8 mouse cellular contexts compared by ENCODE assay signal in the genomic region with DNA sequence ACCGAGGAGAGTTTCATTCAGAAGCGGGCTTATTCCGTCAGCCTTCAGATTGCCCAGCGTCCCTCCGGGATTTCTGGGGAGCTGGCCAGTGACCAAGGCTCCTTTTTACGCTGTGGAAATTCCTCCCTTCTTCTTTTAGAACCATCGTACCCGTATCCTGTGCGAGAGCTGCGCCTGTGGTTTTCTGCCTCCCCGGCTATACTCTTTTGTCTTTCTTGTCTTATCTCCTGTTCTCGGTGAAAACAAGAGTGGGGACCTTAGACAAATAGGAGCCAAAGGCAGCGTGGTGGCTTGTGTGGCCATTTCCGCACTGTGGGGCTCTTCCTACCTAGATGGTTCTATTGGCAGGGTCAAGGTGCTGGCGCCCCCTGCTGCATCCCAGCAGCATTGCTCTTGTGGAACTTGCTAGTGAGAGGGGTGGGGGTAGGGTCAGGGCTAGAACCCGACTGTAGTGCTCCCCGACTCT.
A peak's percentile ranks its signal among the peaks of the same experiment; 100 is the strongest.
DNase-seq lines count a peak whose midpoint lies in the region; ATAC-seq lines count a peak whose summit lies in the region.

No protein-coding gene starts in this region.

- 10% methylated on average over 17 of the region's 17 CpGs for WGBS in heart, embryonic 14.5 days
- WGBS in liver, embryonic 13.5 days (ENCODE audit: insufficient replicate concordance) = 14% methylated on average over 17 of the region's 17 CpGs
- 27% methylated on average over 17 of the region's 17 CpGs for WGBS in stomach, embryonic 15.5 days

- peaks cover 3 to 8% of the 10 kb centered on the region in 2 experiments; a peak in 2 of 4 replicates for H3K4me1 ChIP-seq in heart, embryonic 14.5 days (ENCODE audit: control insufficient read depth in 2 of 2, insufficient read depth in 2 of 2, low read length in 2 of 2)
- peaks cover 18% of the 10 kb centered on the region for H3K4me1 ChIP-seq in liver, embryonic 13.5 days (replicated peaks)
- no peaks in the 10 kb centered on the region for H3K4me1 ChIP-seq in stomach, embryonic 15.5 days

- peak; percentile 60 for DNase-seq in c-Kit-negative CD71-positive TER-119-positive erythroid progenitor cells, embryonic 14.5 days (ENCODE audit: low read depth, low spot score)
- peak; percentile 54 for DNase-seq in fibroblast of lung, adult 2 months (ENCODE audit: low read depth)
- DNase-seq in kidney, postnatal 10 days = peak; percentile 89
- DNase-seq in liver, embryonic 13.5 days = peak; percentile 73
- DNase-seq in neural tube, embryonic 10.5 days (ENCODE audit: extremely low spot score, low spot score) = peak; percentile 85

- peak overlapping the region; percentile 73 for H3K4me2 ChIP-seq in heart, embryonic 14.5 days (ENCODE audit: low read length)
- peak overlapping the region; percentile 64 for H3K4me2 ChIP-seq in liver, embryonic 13.5 days
- peak overlapping the region; percentile 54 for H3K4me2 ChIP-seq in stomach, embryonic 15.5 days

- H3K9me3 ChIP-seq in heart, embryonic 14.5 days (ENCODE audit: control insufficient read depth, low read length) = no peaks in the 10 kb centered on the region
- no peaks in the 10 kb centered on the region for H3K9me3 ChIP-seq in liver, embryonic 13.5 days (replicated peaks)
- no peaks in the 10 kb centered on the region for H3K9me3 ChIP-seq in stomach, embryonic 15.5 days

- H3K9ac ChIP-seq in heart, embryonic 14.5 days (ENCODE audit: low read length) = peak overlapping the region; percentile 69
- H3K9ac ChIP-seq in liver, embryonic 13.5 days = peak overlapping the region; percentile 61
- no peak overlapping the region for H3K9ac ChIP-seq in stomach, embryonic 15.5 days

- peak; percentile 91 for ATAC-seq in CD4-positive, CD25-positive, alpha-beta regulatory T cell, adult 4 months
- no peak; the same call in 1 of the 2 replicates for ATAC-seq in heart, embryonic 14.5 days (ENCODE audit: insufficient number of reproducible peaks, insufficient read depth, low FRiP score, low read depth)
- ATAC-seq in liver, embryonic 13.5 days (ENCODE audit: low read depth) = peak; percentile 74
- ATAC-seq in stomach, embryonic 15.5 days (ENCODE audit: insufficient read depth, low FRiP score, low read depth) = peak; percentile 63; the same call in 1 of the 2 replicates

- H3K27ac ChIP-seq in heart, embryonic 14.5 days (replicated peaks in 1 of 2; ENCODE audit: control insufficient read depth in 1 of 2, insufficient read depth in 1 of 2, low read depth in 2 of 2, low read length in 2 of 2) = peak overlapping the region; percentile 5 to 33; a peak in 1 of 4 replicates
- H3K27ac ChIP-seq in liver, embryonic 13.5 days = 0 out of 2 replicates have a peak overlapping the region, but pooled peaks have one; percentile 31
- H3K27ac ChIP-seq in stomach, embryonic 15.5 days = no peak overlapping the region

- peak overlapping the region; percentile 38 to 43 for H3K4me3 ChIP-seq in heart, embryonic 14.5 days (ENCODE audit: control insufficient read depth in 1 of 2, insufficient read depth in 1 of 2, low read depth in 1 of 2, low read length in 2 of 2)
- peak overlapping the region; percentile 43 for H3K4me3 ChIP-seq in liver, embryonic 13.5 days (replicated peaks)
- H3K4me3 ChIP-seq in stomach, embryonic 15.5 days (replicated peaks) = peak overlapping the region; percentile 30

- peaks cover 2% of the 10 kb centered on the region; the same call in 1 of the 2 replicates for H3K36me3 ChIP-seq in heart, embryonic 14.5 days (ENCODE audit: control insufficient read depth, insufficient read depth, low read length)
- H3K36me3 ChIP-seq in liver, embryonic 13.5 days = no peaks in the 10 kb centered on the region
- no peaks in the 10 kb centered on the region for H3K36me3 ChIP-seq in stomach, embryonic 15.5 days

- H3K27me3 ChIP-seq in heart, embryonic 14.5 days (ENCODE audit: control insufficient read depth, insufficient read depth, low read length) = no peaks in the 10 kb centered on the region
- peaks cover 4% of the 10 kb centered on the region; the same call in 1 of the 2 replicates for H3K27me3 ChIP-seq in liver, embryonic 13.5 days
- no peaks in the 10 kb centered on the region for H3K27me3 ChIP-seq in stomach, embryonic 15.5 days (replicated peaks)
